Mouse (Mus musculus): Measurements from ENCODE around the gene Mep1a.
A peak's percentile ranks its signal among the peaks of the same experiment; 100 is the strongest.
"Not testable (repeated sequence)": the region's sequence is repeated elsewhere in the genome, so short reads cannot be mapped to it uniquely, and the experiment has no call there.

The Mep1a gene

GRCm38 (mm10) chr17:43502592-43502991 is at the start of gene Mep1a:
Gene Mep1a, minus strand, starts transcription at chr17:43502812.
- DNase-seq: peak; percentile 71 to 78

- no peak for DNase-seq
These were observed 48.6 kb upstream of the Mep1a start for GRCm38 (mm10) chr17:43551122-43551630.

- no peak for DNase-seq
These were observed 41.4 kb upstream of the Mep1a start for GRCm38 (mm10) chr17:43544040-43544439.

GRCm38 (mm10) chr17:43543539-43543938 is 40.9 kb upstream of the Mep1a start, which contains the start of gene Ankrd66:
Gene Ankrd66, minus strand, starts transcription at chr17:43543639.
- DNase-seq: no peak

GRCm38 (mm10) chr17:43538767-43539166 is 36.2 kb upstream of the Mep1a start:
- no peak for DNase-seq

- not testable (repeated sequence) for DNase-seq
These were observed 34.2 kb upstream of the Mep1a start for GRCm38 (mm10) chr17:43536841-43537240.

- peak; percentile 57 to 72 for DNase-seq
These were observed 32.0 kb upstream of the Mep1a start for GRCm38 (mm10) chr17:43534362-43535222.

GRCm38 (mm10) chr17:43531192-43531591 is 28.6 kb upstream of the Mep1a start:
- no peak for DNase-seq

GRCm38 (mm10) chr17:43530507-43530906 is 27.9 kb upstream of the Mep1a start:
- DNase-seq: no peak

GRCm38 (mm10) chr17:43520166-43520565 is 17.6 kb upstream of the Mep1a start:
- DNase-seq: no peak

- DNase-seq: peak; percentile 73 to 76
These were observed 16.2 kb upstream of the Mep1a start for GRCm38 (mm10) chr17:43518644-43519409.

- no peak for DNase-seq
These were observed 8.2 kb upstream of the Mep1a start for GRCm38 (mm10) chr17:43510782-43511181.

GRCm38 (mm10) chr17:43504594-43504934 is 2.0 kb upstream of the Mep1a start:
- peak in 1 of 2 experiments; percentile 42 for DNase-seq

GRCm38 (mm10) chr17:43503861-43504593 is 1.4 kb upstream of the Mep1a start:
- peak in 1 of 2 experiments; percentile 28 for DNase-seq

- peak; percentile 44 to 57 for DNase-seq
These were observed 981 bp downstream of the Mep1a start for GRCm38 (mm10) chr17:43501631-43502030.

- no peak for DNase-seq
These were observed 1.4 kb downstream of the Mep1a start for GRCm38 (mm10) chr17:43501223-43501622.

GRCm38 (mm10) chr17:43500513-43500912 is 2.1 kb downstream of the Mep1a start:
- DNase-seq: peak; percentile 46 to 60

GRCm38 (mm10) chr17:43497521-43497920 is 5.1 kb downstream of the Mep1a start:
- DNase-seq: peak in 1 of 2 experiments; percentile 20

GRCm38 (mm10) chr17:43495502-43495901 is 7.1 kb downstream of the Mep1a start:
- DNase-seq: no peak

GRCm38 (mm10) chr17:43490371-43490770 is 12.2 kb downstream of the Mep1a start:
- DNase-seq: not testable (repeated sequence)

- DNase-seq: no peak
These were observed 14.0 kb downstream of the Mep1a start for GRCm38 (mm10) chr17:43488439-43489151.

- DNase-seq: peak in 1 of 2 experiments; percentile 44
These were observed 16.6 kb downstream of the Mep1a start for GRCm38 (mm10) chr17:43485982-43486381.

Measured in kidney, postnatal 25 days (tissue).